Mouse (Mus musculus) CH12.LX (cell line): ENCODE results near the gene Hs3st6. TPM values are rescaled to one million over a fixed set of nuclear protein-coding genes. Genes with fewer than 3 reads are reported as not detected.

ENCODE experiments used
- DNase-seq: peaks from one replicate; pipeline ENCODE4 v3.0.0-alpha.2; 2013; ENCODE audit errors: extremely low read depth
- H3K27ac ChIP-seq: 2 replicates; pipeline ENCODE4 v1.5.1; 2012; ENCODE audit warnings: low read depth, mild to moderate bottlenecking, control low read depth, moderate library complexity; ENCODE audit not compliant: insufficient read depth
- H3K27me3 ChIP-seq: replicated peaks from 2 replicates; pipeline ENCODE3; 2012; ENCODE audit warnings: inconsistent platforms
- H3K36me3 ChIP-seq, 2 experiments: replicated peaks in 1 of 2; 2 replicates each; pipeline versions ENCODE3 to v1.6.1; 2012; ENCODE audit warnings: inconsistent platforms in 1 of 2, low read length in 1 of 2, mild to moderate bottlenecking in 1 of 2, mixed read lengths in 1 of 2, moderate library complexity in 1 of 2; ENCODE audit not compliant: control insufficient read depth in 1 of 2, insufficient read depth in 1 of 2
- H3K4me1 ChIP-seq, 2 experiments: 2 replicates each; pipeline ENCODE4 v1.6.1; 2012; ENCODE audit warnings: inconsistent platforms in 1 of 2, moderate library complexity in 1 of 2; ENCODE audit not compliant: insufficient read depth in 2 of 2, control insufficient read depth in 1 of 2
- H3K4me2 ChIP-seq: 2 replicates; pipeline ENCODE4 v1.6.1; 2012; ENCODE audit warnings: low read depth, mild to moderate bottlenecking, control low read depth; ENCODE audit not compliant: poor library complexity, insufficient read depth, severe bottlenecking
- H3K4me3 ChIP-seq, 3 experiments: fragments of 150-350 bp in 1 of 3; sonication (generic) in 1 of 3; replicated peaks in 1 of 3; 2 replicates each; pipeline versions ENCODE3 to v1.5.1; 2011 to 2012; ENCODE audit warnings: low read depth in 2 of 3, low read length in 2 of 3, mild to moderate bottlenecking in 2 of 3, moderate library complexity in 2 of 3, control low read depth in 1 of 3, improper control_type of control experiment in 1 of 3, inconsistent platforms in 1 of 3, mixed read lengths in 1 of 3; ENCODE audit not compliant: poor library complexity in 1 of 3
- H3K79me2 ChIP-seq: replicated peaks from 2 replicates; pipeline ENCODE4 v1.6.1; 2012; ENCODE audit warnings: mild to moderate bottlenecking, moderate library complexity; ENCODE audit not compliant: control insufficient read depth, poor library complexity, insufficient read depth, severe bottlenecking; ENCODE audit errors: extremely low read depth
- H3K9ac ChIP-seq: 2 replicates; pipeline ENCODE4 v1.6.1; 2012; ENCODE audit warnings: low read depth, mild to moderate bottlenecking, control low read depth, moderate library complexity; ENCODE audit not compliant: insufficient read depth
- H3K9me3 ChIP-seq: replicated peaks from 2 replicates; pipeline ENCODE3; 2012; ENCODE audit warnings: low read length, inconsistent platforms, mixed read lengths
- CHD1 ChIP-seq: IDR thresholded peaks from 2 replicates; pipeline ENCODE4 v1.6.1; 2012; ENCODE audit warnings: low read depth, low read length, improper control_type of control experiment, inconsistent platforms
- CTCF ChIP-seq, 2 experiments: IDR thresholded peaks in 1 of 2; conservative IDR thresholded peaks in 1 of 2; 2 replicates each; pipeline ENCODE4 v1.5.1; 2011 to 2012; ENCODE audit warnings: low read depth in 2 of 2, low read length in 2 of 2, improper control_type of control experiment in 1 of 2, inconsistent platforms in 1 of 2, mild to moderate bottlenecking in 1 of 2, moderate library complexity in 1 of 2
- E2F4 ChIP-seq: IDR thresholded peaks from 2 replicates; pipeline ENCODE4 v1.6.1; 2011; ENCODE audit warnings: low read depth, low read length, improper control_type of control experiment; ENCODE audit not compliant: insufficient replicate concordance
- ELF1 ChIP-seq: IDR thresholded peaks from 2 replicates; pipeline ENCODE4 v1.6.1; 2014; ENCODE audit warnings: low read depth, mild to moderate bottlenecking, inconsistent platforms, low read length, improper control_type of control experiment
- EP300 ChIP-seq: IDR thresholded peaks from 2 replicates; pipeline ENCODE4 v1.6.1; 2011; ENCODE audit warnings: low read length, improper control_type of control experiment
- JUN ChIP-seq: IDR thresholded peaks from 2 replicates; pipeline ENCODE4 v1.6.1; 2011; ENCODE audit warnings: low read depth, mild to moderate bottlenecking, low read length, improper control_type of control experiment, moderate library complexity; ENCODE audit not compliant: insufficient read depth
- JUND ChIP-seq: conservative IDR thresholded peaks from 2 replicates; pipeline ENCODE4 v1.6.1; 2011; ENCODE audit warnings: low read depth, low read length, improper control_type of control experiment
- MAFK ChIP-seq: IDR thresholded peaks from 2 replicates; pipeline ENCODE4 v1.6.1; 2011; ENCODE audit warnings: low read length, improper control_type of control experiment; ENCODE audit not compliant: insufficient replicate concordance
- MAX ChIP-seq: IDR thresholded peaks from 2 replicates; pipeline ENCODE4 v1.6.1; 2011; ENCODE audit warnings: low read length, improper control_type of control experiment
- MEF2A ChIP-seq: IDR thresholded peaks from 2 replicates; pipeline ENCODE4 v1.6.1; 2014; ENCODE audit warnings: low read depth, mild to moderate bottlenecking, inconsistent platforms, low read length, improper control_type of control experiment, borderline replicate concordance
- MXI1 ChIP-seq: IDR thresholded peaks from 2 replicates; pipeline ENCODE4 v1.6.1; 2011; ENCODE audit warnings: mild to moderate bottlenecking, low read depth, low read length, improper control_type of control experiment
- MYC ChIP-seq: IDR thresholded peaks from 2 replicates; pipeline ENCODE4 v1.6.1; 2011; ENCODE audit warnings: low read depth, mild to moderate bottlenecking, improper control_type of control experiment, low read length
- NELFE ChIP-seq: IDR thresholded peaks from 2 replicates; pipeline ENCODE4 v1.6.1; 2011; ENCODE audit warnings: low read depth, low read length, improper control_type of control experiment
- NRF1 ChIP-seq: IDR thresholded peaks from 2 replicates; pipeline ENCODE4 v1.6.1; 2014; ENCODE audit warnings: low read depth, mild to moderate bottlenecking, inconsistent platforms, low read length, improper control_type of control experiment, moderate library complexity
- PAX5 ChIP-seq: IDR thresholded peaks from 2 replicates; pipeline ENCODE4 v1.6.1; 2012; ENCODE audit warnings: low read length, inconsistent platforms, mixed read lengths
- POLR2A ChIP-seq: IDR thresholded peaks from 2 replicates; pipeline ENCODE4 v1.6.1; 2011; ENCODE audit warnings: low read depth, mild to moderate bottlenecking, improper control_type of control experiment, low read length
- POLR2AphosphoS2 ChIP-seq: IDR thresholded peaks from 2 replicates; pipeline ENCODE4 v1.6.1; 2011; ENCODE audit warnings: low read depth, low read length, improper control_type of control experiment
- RCOR1 ChIP-seq: conservative IDR thresholded peaks from 2 replicates; pipeline ENCODE4 v1.6.1; 2012; ENCODE audit warnings: low read depth, mild to moderate bottlenecking, inconsistent platforms, low read length, improper control_type of control experiment
- SIN3A ChIP-seq: IDR thresholded peaks from 2 replicates; pipeline ENCODE4 v1.6.1; 2012; ENCODE audit warnings: low read length, improper control_type of control experiment, inconsistent platforms
- SMC3 ChIP-seq: IDR thresholded peaks from 2 replicates; pipeline ENCODE4 v1.6.1; 2011; ENCODE audit warnings: low read depth, low read length, improper control_type of control experiment
- TCF12 ChIP-seq: IDR thresholded peaks from 2 replicates; pipeline ENCODE4 v1.6.1; 2014; ENCODE audit warnings: low read depth, mild to moderate bottlenecking, inconsistent platforms, low read length, improper control_type of control experiment
- USF1 ChIP-seq: IDR thresholded peaks from 2 replicates; pipeline ENCODE4 v1.6.1; 2014; ENCODE audit warnings: low read depth, mild to moderate bottlenecking, inconsistent platforms, low read length, improper control_type of control experiment
- USF2 ChIP-seq: conservative IDR thresholded peaks from 2 replicates; pipeline ENCODE4 v1.6.1; 2011; ENCODE audit warnings: low read depth, low read length, improper control_type of control experiment
- ZKSCAN1 ChIP-seq: IDR thresholded peaks from 2 replicates; pipeline ENCODE4 v1.6.1; 2012; ENCODE audit warnings: low read depth, inconsistent platforms, low read length, improper control_type of control experiment, borderline replicate concordance
- dilution Hi-C: fragments of 300-500 bp; cut with MboI; formaldehyde crosslinking; loops from 2 replicates; pipeline ENCODE4 v1.14.3; 2020; ENCODE audit warnings: low sequenced_read_pairs; ENCODE audit not compliant: extremely low pct_unique_long_range_greater_than_20kb, extremely low pct_ligation_motif_present
- in situ Hi-C: fragments of 300-500 bp; cut with MboI; formaldehyde crosslinking; loops from 3 replicates; pipeline ENCODE4 v1.14.3; 2019; ENCODE audit warnings: low sequenced_read_pairs, low pct_ligation_motif_present, low pct_unique_long_range_greater_than_20kb, mixed read lengths
- polyA plus RNA-seq: library from polyadenylated mRNA; unstranded; fragments of >175 nt; gene quantifications from 2 replicates; pipeline ENCODE4 v1.2.1, GENCODE M21; 2012; ENCODE audit warnings: low read depth; ENCODE audit not compliant: insufficient read length
- total RNA-seq, 2 experiments: library from RNA; depleted of rRNA; stranded (reverse); fragments of 300-350 nt in 1 of 2; fragments of >200 nt in 1 of 2; gene quantifications; 2 replicates each; pipeline ENCODE4 v1.2.3; 2012 to 2014

Hs3st6 gene
- total and polyA plus RNA-seq, 3 experiments = 0.30 TPM; not detected in 2

GRCm38 (mm10) chr17:24765016-24765905 lies 12.5 kb downstream of the Hs3st6 start:
- H3K36me3 ChIP-seq = no peaks in the 10 kb centered on the region
- H3K27ac ChIP-seq = no peak overlapping the region
- H3K79me2 ChIP-seq = no peaks in the 10 kb centered on the region
- no peak for TF ChIP-seq NRF1
- no peak for TF ChIP-seq POLR2AphosphoS2
- no peak for TF ChIP-seq MEF2A
- no peak for TF ChIP-seq POLR2A
- TF ChIP-seq CHD1 = no peak
- no peak for TF ChIP-seq EP300
- no peak for TF ChIP-seq NELFE
- no peak for TF ChIP-seq JUND
- TF ChIP-seq ZKSCAN1 = no peak
- TF ChIP-seq JUN = no peak
- no peak for TF ChIP-seq SIN3A
- TF ChIP-seq ELF1 = no peak
- TF ChIP-seq TCF12 = no peak
- no peak for TF ChIP-seq PAX5
- TF ChIP-seq RCOR1 = no peak
- TF ChIP-seq MYC = no peak
- TF ChIP-seq USF1 = no peak
- in situ Hi-C loops = no loop called here
- H3K9me3 ChIP-seq = no peaks in the 10 kb centered on the region
- dilution Hi-C loops = no loop called here
- H3K4me1 ChIP-seq = peaks cover 0 to 14% of the 10 kb centered on the region in 2 experiments; a peak in 2 of 4 replicates
- no peak overlapping the region for H3K9ac ChIP-seq
- H3K27me3 ChIP-seq = peaks cover 88% of the 10 kb centered on the region
- H3K4me2 ChIP-seq = no peak overlapping the region
- no peak for DNase-seq
- no peak overlapping the region for H3K4me3 ChIP-seq

GRCm38 (mm10) chr17:24766266-24766875 lies 13.6 kb downstream of the Hs3st6 start:
- H3K4me1 ChIP-seq = peaks cover 0 to 14% of the 10 kb centered on the region in 2 experiments; a peak in 2 of 4 replicates
- TF ChIP-seq MYC (no peak), SMC3 (no peak), POLR2AphosphoS2 (no peak), NELFE (no peak), EP300 (no peak), CHD1 (no peak), SIN3A (no peak), CTCF (conservative IDR thresholded peaks at IDR 0.05 in 1 of 2, IDR thresholded peaks at IDR 0.05 in 1 of 2; ENCODE audit: low read depth in 2 of 2, low read length in 2 of 2) (no peak), JUN (no peak), MAX (no peak), USF2 (no peak), E2F4 (no peak), MAFK (no peak), MXI1 (no peak)
- no peak overlapping the region for H3K4me2 ChIP-seq
- no peak overlapping the region for H3K9ac ChIP-seq
- H3K36me3 ChIP-seq = no peaks in the 10 kb centered on the region
- no peak overlapping the region for H3K27ac ChIP-seq
- in situ Hi-C loops (no loop called here), dilution Hi-C loops (no loop called here)
- no peak overlapping the region for H3K4me3 ChIP-seq
- DNase-seq = no peak
- H3K27me3 ChIP-seq = peaks cover 77% of the 10 kb centered on the region
- H3K79me2 ChIP-seq = no peaks in the 10 kb centered on the region
- H3K9me3 ChIP-seq = no peaks in the 10 kb centered on the region
